Mouse (Mus musculus) neural tube, embryonic 11.5 days (tissue): ENCODE data around the gene Trim33. TPM values are rescaled to one million over a fixed set of nuclear protein-coding genes. Genes with fewer than 3 reads are reported as not detected.

ENCODE experiments used
- ATAC-seq: fragments of 200-750 bp; cut with Nextera tagmentation; 2 replicates; pipeline ENCODE4 v1.8.0; 2017; ENCODE audit warnings: moderate number of reproducible peaks, mild to moderate bottlenecking, moderate TSS enrichment, moderate library complexity; ENCODE audit not compliant: insufficient read depth, low FRiP score, low TSS enrichment
- DNase-seq: peaks from one replicate; pipeline ENCODE4 v3.0.0-alpha.2; 2015; ENCODE audit warnings: low spot score
- H3K27ac ChIP-seq: fragments of 300-500 bp; sonication (generic); 2 replicates; pipeline ENCODE4 v1.5.1; 2014; ENCODE audit warnings: low read depth, mild to moderate bottlenecking, low read length
- H3K27me3 ChIP-seq: fragments of 300-500 bp; sonication (generic); 2 replicates; pipeline ENCODE4 v1.6.1; 2014; ENCODE audit warnings: mild to moderate bottlenecking, low read length, mixed read lengths; ENCODE audit not compliant: control insufficient read depth, insufficient read depth
- H3K36me3 ChIP-seq: fragments of 300-500 bp; sonication (generic); 2 replicates; pipeline ENCODE4 v1.6.1; 2014; ENCODE audit warnings: mild to moderate bottlenecking, low read length, moderate library complexity, mixed read lengths; ENCODE audit not compliant: control insufficient read depth, insufficient read depth
- H3K4me1 ChIP-seq: fragments of 300-500 bp; sonication (generic); 2 replicates; pipeline ENCODE4 v1.6.1; 2014; ENCODE audit warnings: low read length, mixed read lengths; ENCODE audit not compliant: control insufficient read depth, insufficient read depth
- H3K4me2 ChIP-seq: fragments of 300-500 bp; sonication (generic); 2 replicates; pipeline ENCODE4 v1.6.1; 2014; ENCODE audit warnings: low read depth, mild to moderate bottlenecking, moderate library complexity
- H3K4me3 ChIP-seq: fragments of 300-500 bp; sonication (generic); 2 replicates; pipeline ENCODE4 v1.5.1; 2014; ENCODE audit warnings: low read depth, low read length
- H3K9ac ChIP-seq: fragments of 300-500 bp; sonication (generic); 2 replicates; pipeline ENCODE4 v1.6.1; 2014; ENCODE audit warnings: mild to moderate bottlenecking, low read length
- H3K9me3 ChIP-seq: fragments of 300-500 bp; sonication (generic); 2 replicates; pipeline ENCODE4 v1.6.1; 2016; ENCODE audit warnings: low read length; ENCODE audit not compliant: control insufficient read depth
- WGBS: fragments of 180-500 bp; shearing (Covaris S2); extraction: QIAGEN DNeasy Blood & Tissue Kit; methylation state at CpG from one replicate; pipeline ENCODE4 v1.1.7; 2014; 5-methylcytosine and 5-hydroxymethylcytosine counted together
- polyA plus RNA-seq: library from polyadenylated mRNA; unstranded; fragments of >200 nt; fragmentation: Nextera tagmentation; extraction: Ambion mirVana; gene quantifications from 2 replicates; pipeline ENCODE4 v1.2.1, GENCODE M21; 2014

The Trim33 gene
- polyA plus RNA-seq, 1 experiment from 2014 or later = 23.0 TPM

DNA sequence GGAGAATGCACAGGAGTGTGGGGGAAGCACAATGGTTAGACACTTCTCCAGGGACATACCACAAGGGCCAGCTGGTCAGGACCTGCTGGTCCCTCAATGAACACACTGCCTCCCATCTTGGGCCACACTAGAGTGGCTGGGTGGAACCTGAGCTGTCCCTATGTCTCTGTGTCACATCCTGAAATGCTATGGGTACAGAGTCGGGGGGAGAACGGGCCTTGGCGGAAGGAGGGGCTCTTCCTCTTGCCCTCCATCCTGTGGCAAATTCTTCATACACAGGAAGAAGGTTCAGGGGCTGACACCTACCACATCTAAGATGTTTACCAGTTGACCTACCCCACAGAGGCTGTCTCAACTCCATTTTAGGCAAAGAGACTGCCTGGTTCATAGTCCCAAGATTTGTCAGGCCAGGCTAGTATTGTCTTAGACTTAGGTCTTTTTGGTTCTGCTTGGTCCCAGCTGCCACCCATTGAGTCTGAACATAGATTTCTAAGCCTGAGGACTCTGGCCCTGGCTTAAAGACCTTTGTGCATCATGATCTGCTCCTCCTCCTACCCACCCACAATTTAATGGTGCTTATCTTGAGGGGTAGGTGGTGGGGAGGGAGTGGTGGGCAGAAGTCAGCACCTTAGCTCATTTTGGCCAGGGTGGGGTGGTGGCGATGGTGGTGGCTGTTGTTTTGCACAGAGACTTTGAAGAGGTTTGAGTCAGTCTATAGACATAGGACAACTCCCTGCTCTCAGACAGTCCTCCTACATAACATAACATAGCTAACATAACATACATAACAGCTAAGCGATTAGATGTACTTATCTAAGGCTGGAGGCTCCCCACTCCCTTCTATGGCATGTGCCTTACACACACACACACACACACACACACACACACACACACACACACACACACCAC is 106.5 kb downstream of the Trim33 start:
- DNase-seq (no peak), ATAC-seq (no peak)
- no peaks in the 10 kb centered on the region for H3K4me1 ChIP-seq
- H3K4me3 ChIP-seq = no peak overlapping the region
- no peak overlapping the region for H3K4me2 ChIP-seq
- no peaks in the 10 kb centered on the region for H3K9me3 ChIP-seq
- H3K9ac ChIP-seq = no peak overlapping the region
- 92% methylated on average over 5 of the region's 5 CpGs for WGBS
- H3K27me3 ChIP-seq = no peaks in the 10 kb centered on the region
- no peaks in the 10 kb centered on the region for H3K36me3 ChIP-seq
- H3K27ac ChIP-seq = no peak overlapping the region

GRCm38 (mm10) chr3:103386292-103387031 is 107.4 kb downstream of the Trim33 start:
- Histone ChIP-seq H3K4me3 (no peak overlapping the region), H3K9me3 (no peaks in the 10 kb centered on the region), H3K27ac (no peak overlapping the region), H3K4me2 (no peak overlapping the region), H3K4me1 (no peaks in the 10 kb centered on the region), H3K9ac (no peak overlapping the region), H3K36me3 (no peaks in the 10 kb centered on the region), H3K27me3 (no peaks in the 10 kb centered on the region)
- DNase-seq (no peak), ATAC-seq (no peak)
- 88% methylated on average over 16 of the region's 16 CpGs for WGBS

DNA sequence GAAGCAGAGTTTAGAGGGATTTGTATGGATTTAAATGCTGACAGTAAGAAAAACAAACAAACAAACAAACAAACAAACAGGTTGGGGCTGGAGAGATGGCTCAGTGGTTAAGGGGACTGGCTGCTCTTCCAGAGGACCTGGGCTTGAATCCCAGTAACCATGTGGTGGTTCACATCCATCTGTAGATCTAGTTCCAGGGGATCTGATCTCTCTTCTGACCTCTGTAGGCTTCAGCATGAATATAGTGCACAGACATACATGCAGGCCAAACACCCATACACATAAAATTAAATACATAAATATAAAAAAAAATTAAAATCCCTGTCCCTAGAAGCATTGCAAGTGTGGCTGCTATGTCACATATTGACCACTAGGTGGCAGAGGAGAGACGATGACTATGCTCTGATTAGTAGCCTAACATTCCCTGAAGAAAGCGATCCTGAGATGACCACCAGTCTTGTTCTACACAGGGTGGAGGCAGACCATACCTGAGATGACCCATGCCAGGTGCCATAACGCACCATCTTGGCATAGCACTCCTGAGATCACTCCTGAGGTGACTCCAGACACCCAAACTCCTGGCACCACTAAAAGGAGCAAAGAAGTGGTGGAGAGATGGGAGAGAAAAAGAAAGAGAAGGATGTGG is 113.6 kb downstream of the Trim33 start:
- H3K4me1 ChIP-seq = no peaks in the 10 kb centered on the region
- H3K9ac ChIP-seq = no peak overlapping the region
- H3K36me3 ChIP-seq = no peaks in the 10 kb centered on the region
- no peaks in the 10 kb centered on the region for H3K9me3 ChIP-seq
- ATAC-seq = peak; percentile 72; the same call in 1 of the 2 replicates
- H3K4me2 ChIP-seq = no peak overlapping the region
- no peaks in the 10 kb centered on the region for H3K27me3 ChIP-seq
- H3K4me3 ChIP-seq = no peak overlapping the region
- 7% methylated on average over 3 of the region's 3 CpGs for WGBS
- no peak overlapping the region for H3K27ac ChIP-seq
- DNase-seq = peak; percentile 34

DNA sequence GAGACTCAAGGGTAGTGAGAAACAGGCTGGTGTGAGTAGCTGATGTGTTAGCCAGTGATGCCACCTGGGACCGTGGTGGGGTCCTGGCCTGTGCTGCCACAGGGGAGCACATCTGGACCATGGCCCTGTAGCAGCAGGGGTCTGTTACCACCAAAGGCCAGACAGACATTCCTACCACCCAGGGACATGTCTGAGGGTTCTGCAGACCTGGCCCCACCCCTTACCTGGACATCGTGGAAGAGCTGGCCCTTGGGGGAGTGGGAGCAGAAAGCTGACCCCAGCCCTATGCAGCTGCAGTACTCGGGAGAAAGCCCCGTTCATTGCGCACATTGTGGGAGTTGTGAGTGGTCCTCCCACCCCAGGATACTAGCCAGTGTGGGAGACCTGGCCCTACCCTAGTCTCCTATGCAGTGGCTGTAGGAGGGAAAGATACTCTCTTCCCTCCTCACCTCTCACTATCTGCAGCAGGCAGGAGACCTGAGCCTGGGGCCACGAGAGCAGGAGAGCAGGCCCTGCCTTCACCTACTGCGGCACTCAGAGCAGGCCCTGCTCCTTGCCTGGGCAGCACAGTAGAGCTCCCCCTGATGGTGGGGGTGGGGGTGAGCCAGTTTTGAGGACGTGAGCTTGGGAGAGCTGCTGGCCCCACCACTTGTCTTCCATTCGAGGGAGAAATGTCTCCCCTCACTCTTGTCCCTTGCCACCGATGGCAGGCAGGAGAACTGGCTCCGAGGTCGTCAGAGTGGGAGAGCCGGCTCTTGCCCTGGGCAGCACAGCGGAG is 114.4 kb downstream of the Trim33 start:
- Histone ChIP-seq H3K27me3 (no peaks in the 10 kb centered on the region), H3K4me2 (no peak overlapping the region), H3K27ac (no peak overlapping the region), H3K9ac (no peak overlapping the region), H3K9me3 (no peaks in the 10 kb centered on the region), H3K4me3 (no peak overlapping the region), H3K36me3 (no peaks in the 10 kb centered on the region), H3K4me1 (no peaks in the 10 kb centered on the region)
- 0 out of 2 replicates have a peak, but pooled peaks have one; percentile 13 for ATAC-seq
- 82% methylated on average over 14 of the region's 14 CpGs for whole genome bisulfite sequencing
- no peak for DNase-seq

- no peak for ATAC-seq
- DNase-seq = no peak
- Histone ChIP-seq H3K9ac (no peak overlapping the region), H3K4me2 (no peak overlapping the region), H3K9me3 (no peaks in the 10 kb centered on the region), H3K36me3 (no peaks in the 10 kb centered on the region), H3K27me3 (no peaks in the 10 kb centered on the region), H3K4me1 (no peaks in the 10 kb centered on the region), H3K27ac (no peak overlapping the region), H3K4me3 (no peak overlapping the region)
- 85% methylated on average over 2 of the region's 2 CpGs for WGBS
These were observed 115.0 kb downstream of the Trim33 start for GRCm38 (mm10) chr3:103394121-103394520.

- Histone ChIP-seq H3K27ac (no peak overlapping the region), H3K27me3 (no peaks in the 10 kb centered on the region), H3K4me1 (no peaks in the 10 kb centered on the region), H3K4me2 (no peak overlapping the region), H3K4me3 (no peak overlapping the region), H3K9me3 (no peaks in the 10 kb centered on the region), H3K36me3 (no peaks in the 10 kb centered on the region), H3K9ac (no peak overlapping the region)
- ATAC-seq (no peak), DNase-seq (no peak)
- 83% methylated on average over 3 of the region's 3 CpGs for WGBS
These were observed 118.4 kb downstream of the Trim33 start for GRCm38 (mm10) chr3:103397523-103397922.

DNA sequence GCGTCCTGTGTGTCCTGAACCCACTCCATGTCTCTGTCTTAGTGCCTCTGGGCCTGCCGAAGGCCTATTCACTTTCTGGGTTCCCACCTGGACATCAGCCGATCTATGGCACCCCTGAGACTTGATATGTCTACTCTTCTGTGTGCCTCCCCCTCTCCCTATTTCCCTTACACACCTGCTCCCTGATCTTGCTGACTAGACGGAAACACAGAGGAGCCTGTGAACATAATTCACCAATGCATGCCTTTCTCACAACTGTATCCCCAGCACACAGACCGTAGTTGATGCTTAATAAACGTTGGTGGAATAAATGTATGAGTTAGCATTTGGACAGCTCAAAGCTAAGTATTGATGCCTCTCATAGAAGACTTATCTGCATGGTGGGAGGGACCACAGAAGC is 121.7 kb downstream of the Trim33 start:
- H3K4me2 ChIP-seq = no peak overlapping the region
- no peaks in the 10 kb centered on the region for H3K9me3 ChIP-seq
- DNase-seq (no peak), ATAC-seq (no peak)
- WGBS = 74% methylated on average over 6 of the region's 6 CpGs
- H3K27ac ChIP-seq = no peak overlapping the region
- H3K4me1 ChIP-seq = no peaks in the 10 kb centered on the region
- no peaks in the 10 kb centered on the region for H3K36me3 ChIP-seq
- no peak overlapping the region for H3K9ac ChIP-seq
- no peaks in the 10 kb centered on the region for H3K27me3 ChIP-seq
- H3K4me3 ChIP-seq = no peak overlapping the region

DNA sequence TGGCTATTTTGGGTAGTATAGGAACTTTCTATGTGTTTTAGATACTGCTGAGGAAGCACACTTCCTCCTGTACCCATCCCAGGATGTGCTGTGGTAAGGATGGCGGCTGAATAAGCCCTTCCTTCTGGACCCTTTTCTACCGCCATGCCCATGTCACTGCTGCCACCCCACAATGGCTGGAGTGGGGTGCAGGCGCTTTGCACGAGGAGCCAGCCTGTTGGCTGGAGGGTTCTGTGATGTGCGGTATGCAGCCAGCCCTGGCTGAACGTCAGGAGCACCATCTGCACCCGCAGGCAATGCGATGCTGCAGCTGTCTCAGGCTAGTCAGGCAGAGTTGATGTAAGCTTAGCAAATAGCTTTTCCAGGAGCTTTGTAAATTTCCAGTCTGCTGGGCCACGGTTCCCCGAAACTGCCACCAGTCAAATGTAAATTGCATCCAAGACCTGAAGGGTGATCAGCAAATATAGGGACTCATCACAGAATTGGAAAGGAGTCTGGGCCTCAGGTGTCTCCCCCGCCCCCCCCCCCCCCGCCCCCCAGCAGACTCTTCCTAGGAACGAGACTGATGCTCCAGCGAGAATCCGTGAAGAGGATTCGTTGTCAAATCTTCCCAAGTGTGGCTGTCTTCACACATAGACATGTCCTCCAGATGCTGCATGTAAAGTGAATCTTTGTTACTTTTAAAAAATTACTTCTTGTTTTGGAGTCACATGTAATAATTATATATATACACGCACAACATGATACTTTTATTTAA is 122.4 kb downstream of the Trim33 start:
- Histone ChIP-seq H3K4me2 (no peak overlapping the region), H3K36me3 (no peaks in the 10 kb centered on the region), H3K9ac (no peak overlapping the region), H3K27ac (no peak overlapping the region), H3K27me3 (no peaks in the 10 kb centered on the region), H3K9me3 (no peaks in the 10 kb centered on the region), H3K4me3 (no peak overlapping the region), H3K4me1 (no peaks in the 10 kb centered on the region)
- ATAC-seq (no peak), DNase-seq (peak; percentile 41)
- WGBS = 52% methylated on average over 17 of the region's 17 CpGs
